Mouse (Mus musculus): ENCODE measurements at regions not wholly inside any gene's neighbourhood (a gene's known extent, or its start where the extent isn't known, plus 50 kb on each side); places are given as distances from the start of the nearest gene placed in this dataset.

GRCm38 (mm10) chr2:148506966-148507365 lies 63.6 kb upstream of the Cd93 start:
- no peak for DNase-seq (ENCODE audit: low spot score in 2 of 2)

- DNase-seq (ENCODE audit: low spot score in 2 of 2) = peak; percentile 72 to 80
These were observed 62.3 kb upstream of the Cd93 start for GRCm38 (mm10) chr2:148505651-148506050.

GRCm38 (mm10) chr2:148503143-148503854 lies 59.9 kb upstream of the Cd93 start:
- DNase-seq (ENCODE audit: low spot score in 2 of 2) = no peak

GRCm38 (mm10) chr2:148502321-148502720 lies 59.0 kb upstream of the Cd93 start:
- no peak for DNase-seq (ENCODE audit: low spot score in 2 of 2)

- no peak for DNase-seq (ENCODE audit: low spot score in 2 of 2)
These were observed 57.0 kb upstream of the Cd93 start for GRCm38 (mm10) chr2:148500235-148500936.

- peak; percentile 54 to 63 for DNase-seq (ENCODE audit: low spot score in 2 of 2)
These were observed 54.3 kb upstream of the Cd93 start for GRCm38 (mm10) chr2:148497452-148498302.

- DNase-seq (ENCODE audit: low spot score in 2 of 2) = no peak
These were observed 53.0 kb upstream of the Cd93 start for GRCm38 (mm10) chr2:148496151-148497040.

- no peak for DNase-seq (ENCODE audit: low spot score in 2 of 2)
These were observed 52.1 kb upstream of the Cd93 start for GRCm38 (mm10) chr2:148495485-148495884.

GRCm38 (mm10) chr2:148493281-148493680 lies 49.9 kb upstream of the Cd93 start:
- no peak for DNase-seq (ENCODE audit: low spot score in 2 of 2)

All from heart, adult 9 months (tissue).